Mouse (Mus musculus) liver, embryonic 14.5 days (tissue): Measurements from ENCODE around the gene CN725425. TPM values are rescaled to one million over a fixed set of nuclear protein-coding genes. Genes with fewer than 3 reads are reported as not detected.

Experiments
- ATAC-seq: fragments of 200-750 bp; cut with Nextera tagmentation; 2 replicates; pipeline ENCODE4 v1.8.0; 2017; ENCODE audit warnings: moderate number of reproducible peaks, mild to moderate bottlenecking, moderate library complexity; ENCODE audit not compliant: insufficient read depth
- DNase-seq, 3 experiments: peaks; one replicate each; pipeline ENCODE4 v3.0.0-alpha.2; 2012 to 2013; ENCODE audit warnings: low read depth in 3 of 3, low spot score in 3 of 3
- H3K27ac ChIP-seq: fragments of 300-500 bp; sonication (generic); 2 replicates; pipeline ENCODE4 v1.5.1; 2014; ENCODE audit warnings: moderate library complexity, mild to moderate bottlenecking, control low read depth, inconsistent platforms
- H3K27me3 ChIP-seq: fragments of 300-500 bp; sonication (generic); 2 replicates; pipeline ENCODE4 v1.6.1; 2014; ENCODE audit warnings: mild to moderate bottlenecking, low read length, moderate library complexity; ENCODE audit not compliant: control insufficient read depth, insufficient read depth
- H3K36me3 ChIP-seq: fragments of 300-500 bp; sonication (generic); replicated peaks from 2 replicates; pipeline ENCODE4 v1.6.1; 2014; ENCODE audit warnings: low read depth; ENCODE audit not compliant: control insufficient read depth, insufficient read depth
- H3K4me1 ChIP-seq, 2 experiments: fragments of 200-500 bp in 1 of 2; fragments of 300-500 bp in 1 of 2; sonication (generic) in 1 of 2; replicated peaks; 2 replicates each; pipeline ENCODE4 v1.6.1; 2012 to 2014; ENCODE audit warnings: antibody characterized with exemption in 1 of 2, inconsistent platforms in 1 of 2, low read length in 1 of 2; ENCODE audit not compliant: control insufficient read depth in 2 of 2, insufficient read depth in 2 of 2
- H3K4me2 ChIP-seq: fragments of 300-500 bp; sonication (generic); 2 replicates; pipeline ENCODE4 v1.6.1; 2014; ENCODE audit warnings: low read depth, mild to moderate bottlenecking, control low read depth, moderate library complexity
- H3K4me3 ChIP-seq, 2 experiments: fragments of 200-500 bp in 1 of 2; fragments of 300-500 bp in 1 of 2; sonication (generic) in 1 of 2; 2 replicates each; pipeline ENCODE4 v1.5.1; 2012 to 2014; ENCODE audit warnings: low read depth in 2 of 2, low read length in 2 of 2, mild to moderate bottlenecking in 2 of 2, control low read depth in 1 of 2, inconsistent platforms in 1 of 2, moderate library complexity in 1 of 2; ENCODE audit not compliant: insufficient read depth in 1 of 2
- H3K9ac ChIP-seq: fragments of 300-500 bp; sonication (generic); replicated peaks from 2 replicates; pipeline ENCODE4 v1.6.1; 2014; ENCODE audit warnings: mild to moderate bottlenecking, control low read depth, moderate library complexity
- H3K9me3 ChIP-seq: fragments of 300-500 bp; sonication (generic); 2 replicates; pipeline ENCODE4 v1.6.1; 2016; ENCODE audit warnings: low read length, mixed read lengths; ENCODE audit not compliant: control insufficient read depth
- CTCF ChIP-seq: IDR thresholded peaks from 2 replicates; pipeline ENCODE4 v1.5.1; 2016; ENCODE audit warnings: antibody characterized with exemption, low read depth, control low read depth
- EP300 ChIP-seq: IDR thresholded peaks from 2 replicates; pipeline ENCODE4 v1.6.1; 2016; ENCODE audit warnings: antibody characterized with exemption, low read depth
- WGBS: fragments of 180-500 bp; shearing (Covaris S2); extraction: QIAGEN DNeasy Blood & Tissue Kit; methylation state at CpG from one replicate; pipeline ENCODE4 v1.1.7; 2014; ENCODE audit not compliant: insufficient replicate concordance; 5-methylcytosine and 5-hydroxymethylcytosine counted together
- polyA plus RNA-seq, 2 experiments: library from polyadenylated mRNA; depleted of rRNA in 1 of 2; stranded (reverse) in 1 of 2; unstranded in 1 of 2; fragments of >200 nt; fragmentation: Nextera tagmentation in 1 of 2; extraction: Ambion mirVana in 1 of 2; gene quantifications; 2 replicates each; pipeline versions ENCODE4 v1.2.1 to v1.2.3; 2012 to 2014

Gene CN725425
- polyA plus RNA-seq, 2 experiments = 0.02 to 0.05 TPM

DNA sequence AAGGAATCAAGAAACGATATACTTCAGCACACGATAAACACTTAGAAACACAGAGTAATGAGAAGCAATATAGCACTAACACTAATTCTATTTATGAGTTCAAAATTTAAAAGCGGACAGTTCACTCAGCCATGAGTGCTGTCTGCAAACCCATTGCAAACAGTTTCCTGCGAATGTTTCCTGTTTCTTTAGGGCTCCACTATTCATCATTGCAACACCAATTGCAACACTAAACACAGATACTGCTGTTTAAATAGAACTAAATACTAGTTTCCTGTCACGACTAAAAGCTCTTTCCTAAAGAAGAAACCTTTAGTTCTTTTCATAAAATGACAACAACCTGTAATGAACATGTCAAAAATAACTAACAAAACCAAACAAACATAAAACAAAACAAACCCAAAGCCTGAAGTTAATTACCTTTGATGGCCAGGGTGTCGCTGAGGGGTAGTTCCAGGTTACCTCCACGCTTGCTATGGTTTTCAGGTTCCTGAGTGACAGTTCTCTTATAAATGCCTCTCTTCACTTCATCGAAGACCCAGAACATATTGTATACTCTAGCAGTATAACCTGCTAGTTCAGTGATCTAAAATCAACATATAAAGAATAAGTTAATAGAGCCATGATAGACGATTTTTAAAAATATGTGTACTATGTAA lies 20.5 kb upstream of the CN725425 start:
- Histone ChIP-seq H3K27me3 (no peaks in the 10 kb centered on the region), H3K4me2 (no peak overlapping the region), H3K36me3 (no peaks in the 10 kb centered on the region), H3K27ac (no peak overlapping the region), H3K9me3 (no peaks in the 10 kb centered on the region), H3K4me1 (peaks cover 0 to 6% of the 10 kb centered on the region in 2 experiments; a peak in 2 of 4 replicates), H3K4me3 (no peak overlapping the region), H3K9ac (no peak overlapping the region)
- ATAC-seq (no peak), DNase-seq (peak in 1 of 3 experiments; percentile 20)
- 30% methylated on average over 9 of the region's 9 CpGs for WGBS
- no peak for TF ChIP-seq CTCF
- no peak for TF ChIP-seq EP300

DNA sequence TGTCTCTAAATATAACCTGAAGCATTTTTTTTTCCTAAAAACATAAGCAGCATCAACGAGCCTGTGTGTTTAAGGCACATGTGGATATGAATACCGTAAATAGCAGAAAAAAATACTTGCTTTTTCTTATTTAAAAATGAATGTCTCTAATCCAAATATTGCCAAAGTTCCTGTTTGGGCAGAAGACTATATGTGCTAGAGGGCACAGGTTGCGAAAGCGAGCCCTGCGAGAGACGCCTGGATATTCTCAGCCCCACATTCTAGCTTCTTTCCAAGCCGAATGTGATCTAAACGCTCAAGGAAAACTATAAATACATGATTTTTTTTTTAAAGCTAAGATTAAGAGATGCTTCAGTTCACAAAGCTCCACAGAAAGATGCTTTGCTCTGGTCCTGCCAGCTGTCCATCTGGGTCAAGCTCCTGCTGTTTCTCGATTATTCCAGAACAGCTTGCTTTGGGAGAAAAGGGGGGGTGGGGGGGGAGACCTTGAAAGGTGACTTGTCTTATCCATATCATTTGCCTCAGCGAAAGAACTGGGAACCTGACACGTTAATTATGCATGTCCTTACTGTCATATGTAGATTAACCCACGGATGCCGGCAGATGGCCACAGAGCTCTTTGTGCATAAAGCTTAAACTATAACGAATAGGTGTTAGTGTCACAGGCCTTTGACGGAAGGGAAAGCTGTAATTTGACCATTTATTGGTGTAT lies 19.2 kb upstream of the CN725425 start:
- H3K4me3 ChIP-seq = no peak overlapping the region
- 63% methylated on average over 15 of the region's 15 CpGs for WGBS
- no peak overlapping the region for H3K4me2 ChIP-seq
- peaks cover 0 to 6% of the 10 kb centered on the region in 2 experiments; a peak in 2 of 4 replicates for H3K4me1 ChIP-seq
- no peak for DNase-seq
- H3K9ac ChIP-seq = no peak overlapping the region
- H3K9me3 ChIP-seq = no peaks in the 10 kb centered on the region
- H3K36me3 ChIP-seq = no peaks in the 10 kb centered on the region
- H3K27ac ChIP-seq = no peak overlapping the region
- H3K27me3 ChIP-seq = no peaks in the 10 kb centered on the region
- TF ChIP-seq EP300 (no peak), CTCF (no peak)
- ATAC-seq = no peak

DNA sequence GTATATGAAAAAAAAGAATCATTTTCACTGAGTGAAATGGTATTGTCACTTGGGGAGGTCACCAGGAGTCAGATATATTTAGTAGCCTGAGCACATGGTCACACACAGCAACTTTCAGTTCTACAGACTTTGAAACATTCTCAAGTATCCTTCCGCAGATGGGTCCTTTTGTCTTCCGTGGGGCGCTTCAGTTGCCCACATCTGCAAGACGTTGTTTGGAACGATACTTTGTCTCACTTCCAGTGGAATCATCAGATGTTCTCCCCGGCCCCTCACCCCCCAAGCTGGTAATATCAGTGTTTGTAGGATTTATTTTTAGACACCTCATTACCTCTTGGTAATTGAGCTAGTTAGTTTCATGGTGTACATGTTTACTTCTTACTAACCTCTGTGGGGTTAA lies 12.9 kb upstream of the CN725425 start:
- H3K4me2 ChIP-seq = no peak overlapping the region
- H3K4me1 ChIP-seq = peaks cover 0 to 3% of the 10 kb centered on the region in 2 experiments; a peak in 2 of 4 replicates
- H3K27ac ChIP-seq = no peak overlapping the region
- ATAC-seq (no peak), DNase-seq (no peak)
- no peaks in the 10 kb centered on the region for H3K9me3 ChIP-seq
- WGBS = 72% methylated on average over 6 of the region's 6 CpGs
- no peak overlapping the region for H3K4me3 ChIP-seq
- H3K36me3 ChIP-seq = no peaks in the 10 kb centered on the region
- TF ChIP-seq CTCF (no peak), EP300 (no peak)
- H3K9ac ChIP-seq = no peak overlapping the region
- no peaks in the 10 kb centered on the region for H3K27me3 ChIP-seq

DNA sequence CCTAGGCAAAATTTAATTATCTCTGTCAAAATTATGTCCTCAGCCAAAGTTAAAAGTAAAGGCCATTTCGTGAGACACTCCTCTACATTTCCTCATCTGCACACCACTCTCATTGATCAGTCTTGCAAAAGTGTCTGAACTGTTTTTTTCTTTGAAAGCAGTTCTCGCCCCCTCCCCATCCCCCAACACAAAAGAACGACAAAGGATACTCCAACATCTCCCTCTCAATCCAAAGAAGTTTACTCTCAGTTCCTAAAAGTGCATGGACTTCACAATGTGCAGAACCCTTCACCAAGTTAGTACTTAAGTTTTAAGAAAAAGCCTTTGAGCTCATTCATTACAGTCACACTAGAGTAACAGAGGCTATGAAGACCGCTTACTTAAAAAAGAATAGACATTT lies 9.3 kb upstream of the CN725425 start:
- H3K9ac ChIP-seq = no peak overlapping the region
- 47% methylated on average over 4 of the region's 4 CpGs for WGBS
- ATAC-seq (no peak), DNase-seq (no peak)
- no peaks in the 10 kb centered on the region for H3K27me3 ChIP-seq
- TF ChIP-seq EP300 (no peak), CTCF (no peak)
- H3K4me1 ChIP-seq = peaks cover 9 to 12% of the 10 kb centered on the region in 2 experiments
- H3K4me3 ChIP-seq = peak overlapping the region in 1 of 2 experiments; percentile 54; a peak in 2 of 4 replicates
- no peaks in the 10 kb centered on the region for H3K9me3 ChIP-seq
- no peak overlapping the region for H3K27ac ChIP-seq
- no peaks in the 10 kb centered on the region for H3K36me3 ChIP-seq
- peak overlapping the region; percentile 76 for H3K4me2 ChIP-seq

DNA sequence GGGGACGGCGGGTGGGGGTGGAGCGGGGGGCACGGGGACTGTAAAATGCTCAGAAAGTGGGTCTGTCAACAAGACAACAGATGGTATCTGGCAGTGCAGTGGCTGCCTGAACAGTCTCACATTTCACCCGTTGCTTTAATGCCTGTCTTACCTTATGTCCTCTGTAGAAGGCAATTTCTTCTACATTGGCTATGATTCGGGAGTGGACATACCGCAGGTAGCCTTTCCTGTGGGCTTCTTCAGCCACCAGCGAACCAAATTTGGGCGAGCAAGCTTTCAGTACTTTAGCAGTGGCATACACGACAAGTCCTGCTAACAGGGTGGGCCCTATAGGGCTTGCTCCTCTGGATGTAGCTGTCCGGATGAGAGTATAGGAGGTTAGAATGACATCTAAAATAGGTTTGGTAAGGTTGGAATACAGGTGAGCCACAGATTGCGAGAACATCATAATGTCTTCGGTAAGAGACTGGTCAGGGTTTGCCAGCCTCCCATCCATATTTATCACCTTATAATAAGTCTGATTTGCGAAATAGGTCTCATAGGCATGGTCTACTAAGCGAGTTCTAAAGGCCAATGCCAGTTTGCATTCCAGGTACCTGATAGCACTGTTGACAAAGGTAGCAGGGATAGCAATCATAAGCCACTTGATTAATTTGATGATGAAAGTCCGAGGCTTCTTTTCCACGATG lies 8.6 kb upstream of the CN725425 start:
- no peak overlapping the region for H3K9ac ChIP-seq
- WGBS = 55% methylated on average over 17 of the region's 17 CpGs

More for the DNA sequence above, 8.6 kb upstream of the CN725425 start:
- Histone ChIP-seq H3K27me3 (no peaks in the 10 kb centered on the region), H3K4me2 (peak overlapping the region; percentile 76), H3K9me3 (no peaks in the 10 kb centered on the region), H3K4me1 (peaks cover 9 to 12% of the 10 kb centered on the region in 2 experiments), H3K27ac (no peak overlapping the region), H3K4me3 (peak overlapping the region; percentile 54 to 67), H3K36me3 (no peaks in the 10 kb centered on the region)
- DNase-seq (no peak), ATAC-seq (no peak)
- TF ChIP-seq EP300 = no peak
- no peak for TF ChIP-seq CTCF
